Mouse (Mus musculus) heart, postnatal 0 days (tissue): Measurements from ENCODE around the gene Rcor1.

Experiments used
- CTCF ChIP-seq: IDR thresholded peaks from 2 replicates; pipeline ENCODE4 v1.5.1; 2016; ENCODE audit warnings: antibody characterized with exemption, control low read depth, low read depth
- EP300 ChIP-seq: IDR thresholded peaks from 2 replicates; pipeline ENCODE4 v1.6.1; 2016; ENCODE audit warnings: antibody characterized with exemption, low read depth

GRCm38 (mm10) chr12:111155756-111156155 is 116.6 kb downstream of the Rcor1 start:
- TF ChIP-seq CTCF (no peak), EP300 (no peak)
